Mouse (Mus musculus) C2C12 (cell line): Measurements from ENCODE around the gene Timm17b.

Experiments
- CTCF ChIP-seq: IDR thresholded peaks from one replicate; pipeline ENCODE4 v1.5.1; 2011; ENCODE audit not compliant: control insufficient read depth, insufficient read depth, insufficient read length
- MAX ChIP-seq: IDR thresholded peaks from one replicate; pipeline ENCODE4 v1.6.1; 2011; ENCODE audit warnings: mild to moderate bottlenecking, control low read depth

DNA sequence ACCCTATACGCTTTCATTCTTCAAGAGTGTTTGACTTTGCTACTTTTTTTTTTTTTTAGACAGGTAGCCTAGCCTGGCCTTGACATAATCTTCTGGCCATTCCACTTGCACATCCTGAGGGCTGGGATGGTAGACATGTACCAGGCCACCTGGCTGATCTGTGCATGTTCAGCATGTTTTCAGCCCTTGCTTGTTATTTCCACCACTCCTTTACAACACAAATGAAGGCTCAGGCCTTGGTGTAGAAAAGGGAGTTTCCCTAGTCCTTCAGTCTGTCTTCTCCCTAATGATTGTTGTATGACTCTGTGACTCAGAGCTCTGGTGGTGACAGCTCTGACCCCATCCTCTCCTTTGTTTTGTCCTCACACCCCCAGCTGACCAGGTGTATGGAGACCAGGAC lies 32.0 kb upstream of the Timm17b start:
- TF ChIP-seq MAX: no peak
- no peak for TF ChIP-seq CTCF
